Mouse (Mus musculus): Measurements from ENCODE around the gene N4bp3. TPM values are rescaled to one million over a fixed set of nuclear protein-coding genes. Genes with fewer than 3 reads are reported as not detected.
"Not testable (repeated sequence)": the region's sequence is repeated elsewhere in the genome, so short reads cannot be mapped to it uniquely, and the experiment has no call there.

Gene N4bp3
- total RNA-seq, 2 experiments from 2014 or later, result 7.8 to 7.9 TPM

GRCm38 (mm10) chr11:51653736-51654135 lies 3.1 kb upstream of the N4bp3 start:
- DNase-seq, result peak; percentile 36 to 47

- no peak for DNase-seq
Observed at GRCm38 (mm10) chr11:51652889-51653418, 2.3 kb upstream of the N4bp3 start.

- DNase-seq, result peak in 1 of 2 experiments; percentile 47
Observed at GRCm38 (mm10) chr11:51650261-51650660, 381 bp downstream of the N4bp3 start.

GRCm38 (mm10) chr11:51649889-51650199 lies 798 bp downstream of the N4bp3 start:
- DNase-seq, result no peak

GRCm38 (mm10) chr11:51649111-51649888 lies 1.3 kb downstream of the N4bp3 start:
- no peak for DNase-seq

- DNase-seq, result peak in 1 of 2 experiments; percentile 35
Observed at GRCm38 (mm10) chr11:51648566-51648965, 2.1 kb downstream of the N4bp3 start.

- peak; percentile 49 to 54 for DNase-seq
Observed at GRCm38 (mm10) chr11:51646751-51647667, 3.6 kb downstream of the N4bp3 start.

- DNase-seq, result no peak
Observed at GRCm38 (mm10) chr11:51646245-51646644, 4.4 kb downstream of the N4bp3 start.

- DNase-seq, result no peak
Observed at GRCm38 (mm10) chr11:51645293-51645692, 5.3 kb downstream of the N4bp3 start.

GRCm38 (mm10) chr11:51644217-51644616 lies 6.4 kb downstream of the N4bp3 start:
- no peak for DNase-seq

- peak in 1 of 2 experiments; percentile 46 for DNase-seq
Observed at GRCm38 (mm10) chr11:51643761-51644160, 6.9 kb downstream of the N4bp3 start.

- DNase-seq, result peak in 1 of 2 experiments; percentile 41
Observed at GRCm38 (mm10) chr11:51643202-51643601, 7.4 kb downstream of the N4bp3 start.

- no peak for DNase-seq
Observed at GRCm38 (mm10) chr11:51640748-51641147, 9.9 kb downstream of the N4bp3 start.

- DNase-seq, result no peak
Observed at GRCm38 (mm10) chr11:51638497-51638896, 12.1 kb downstream of the N4bp3 start.

- DNase-seq, result peak in 1 of 2 experiments; percentile 40
Observed at GRCm38 (mm10) chr11:51637971-51638414, 12.6 kb downstream of the N4bp3 start.

- DNase-seq, result peak; percentile 56 to 73
Observed at GRCm38 (mm10) chr11:51636323-51636684, 14.3 kb downstream of the N4bp3 start.

- DNase-seq, result peak; percentile 92 to 94
Observed at GRCm38 (mm10) chr11:51635525-51636322, 14.9 kb downstream of the N4bp3 start, which contains the start of gene Rmnd5b. TSS of gene Rmnd5b (minus strand) at chr11:51635896.

- no peak for DNase-seq
Observed at GRCm38 (mm10) chr11:51635127-51635524, 15.5 kb downstream of the N4bp3 start.

- no peak for DNase-seq
Observed at GRCm38 (mm10) chr11:51633721-51634120, 16.9 kb downstream of the N4bp3 start.

- DNase-seq, result not testable (repeated sequence)
Observed at GRCm38 (mm10) chr11:51633200-51633599, 17.4 kb downstream of the N4bp3 start.

GRCm38 (mm10) chr11:51632130-51632753 lies 18.4 kb downstream of the N4bp3 start:
- peak in 1 of 2 experiments; percentile 35 for DNase-seq

Data from adrenal gland, postnatal 36 days (tissue).